17 mouse cellular contexts compared by ENCODE assay signal in genomic region chr12:35983472-35983871, GRCm38 (mm10). TPM values are rescaled to one million over a fixed set of nuclear protein-coding genes. Genes with fewer than 3 reads are reported as not detected.
DNase-seq lines count a peak whose midpoint lies in the region; ATAC-seq lines count a peak whose summit lies in the region.
"Had no signal": no experiment of that assay in that cellular context is flagged by ENCODE, and none has a peak within 500 bp of the region (broad histone marks: within the 10 kb centered on the region; RNA-seq: fewer than 3 reads in every experiment).

No protein-coding gene starts in this region.

- peak; percentile 91 for ATAC-seq in granulocyte monocyte progenitor cell, adult 5-6 weeks (replicated peaks; ENCODE audit: poor library complexity, severe bottlenecking)
- ATAC-seq: forebrain, embryonic 13.5 days had no signal

- DNase-seq in A20 (ENCODE audit: low read depth, low spot score) (peak; percentile 27), MN1 (ENCODE audit: low spot score) (no peak)
- DNase-seq in CD4-positive, CD25-positive, alpha-beta regulatory T cell, adult 2 months (ENCODE audit: low read depth, low spot score): peak; percentile 43
- peak; percentile 48 for DNase-seq in naive thymus-derived CD4-positive, alpha-beta T cell, adult 2 months (ENCODE audit: low read depth)
- no peak for DNase-seq in urinary bladder, adult 18-20 months (ENCODE audit: low spot score in 2 of 2)
- no peak for DNase-seq in yolk sac, embryonic 10.5 days (ENCODE audit: low spot score)
- DNase-seq: cerebellum, adult 2 months; kidney, adult 8-10 months; kidney, postnatal 4 days; layer of hippocampus, postnatal 36 days; right cerebral cortex, adult 18-20 months; thymus, postnatal 4 days had no signal

RNA-seq across cellular contexts. Expression of gene Agr2, which starts 9.2 kb away (rescaled TPM):
- total RNA-seq in granulocyte monocyte progenitor cell, adult 5-6 weeks (2014; fragmentation: Nextera tagmentation): not detected in 2 replicates
- not detected in 2 replicates for total RNA-seq in granulocyte monocyte progenitor cell, adult 5-6 weeks (2017)
- total RNA-seq: adrenal gland, adult 18-20 months; layer of hippocampus, postnatal 36 days; megakaryocyte-erythroid progenitor cell, adult 5-6 weeks had no signal

RNA-seq across cellular contexts. Expression of gene Agr3, which starts 58.1 kb away (rescaled TPM):
- not detected in 2 replicates for total RNA-seq in granulocyte monocyte progenitor cell, adult 5-6 weeks (2014; fragmentation: Nextera tagmentation)
- not detected in 2 replicates for total RNA-seq in granulocyte monocyte progenitor cell, adult 5-6 weeks (2017)
- total RNA-seq: adrenal gland, adult 18-20 months; heart, adult 8-10 months; layer of hippocampus, postnatal 36 days; megakaryocyte-erythroid progenitor cell, adult 5-6 weeks had no signal

RNA-seq across cellular contexts. Expression of gene Tspan13, which starts 58.8 kb away (rescaled TPM):
- 14.9 and 18.8 TPM in 2 replicates for total RNA-seq in granulocyte monocyte progenitor cell, adult 5-6 weeks (2014; fragmentation: Nextera tagmentation)
- total RNA-seq in granulocyte monocyte progenitor cell, adult 5-6 weeks (2017): 7.7 and 8.2 TPM in 2 replicates

Comparison
In these comparisons a context has a peak if more than half of its experiments do, and no peak if none do; other contexts are left out.
1. DNase-seq: peak in A20 (single experiment), CD4-positive, CD25-positive, alpha-beta regulatory T cell, adult 2 months (single experiment) and naive thymus-derived CD4-positive, alpha-beta T cell, adult 2 months (single experiment); none in MN1 (single experiment), urinary bladder, adult 18-20 months (0 of 2) and yolk sac, embryonic 10.5 days (single experiment).